Mouse (Mus musculus) kidney, embryonic 16.5 days (tissue): ENCODE data around the gene Arhgap25. TPM values are rescaled to one million over a fixed set of nuclear protein-coding genes. Genes with fewer than 3 reads are reported as not detected.

Experiments used
- ATAC-seq: fragments of 200-750 bp; cut with Nextera tagmentation; 2 replicates; pipeline ENCODE4 v1.8.0; 2017; ENCODE audit warnings: moderate TSS enrichment; ENCODE audit not compliant: low FRiP score, low TSS enrichment
- H3K27ac ChIP-seq: fragments of 300-500 bp; sonication (generic); 2 replicates; pipeline ENCODE4 v1.5.1; 2014; ENCODE audit warnings: low read length
- H3K27me3 ChIP-seq: fragments of 300-500 bp; sonication (generic); 2 replicates; pipeline ENCODE4 v1.6.1; 2014; ENCODE audit warnings: low read length, control low read depth, mixed read lengths; ENCODE audit not compliant: insufficient read depth
- H3K36me3 ChIP-seq: fragments of 300-500 bp; sonication (generic); 2 replicates; pipeline ENCODE4 v1.6.1; 2014; ENCODE audit warnings: low read length, control low read depth, mixed read lengths; ENCODE audit not compliant: insufficient read depth
- H3K4me1 ChIP-seq: fragments of 300-500 bp; sonication (generic); 2 replicates; pipeline ENCODE4 v1.6.1; 2014; ENCODE audit warnings: low read length, control low read depth, mixed read lengths; ENCODE audit not compliant: insufficient read depth
- H3K4me2 ChIP-seq: fragments of 300-500 bp; sonication (generic); replicated peaks from 2 replicates; pipeline ENCODE4 v1.6.1; 2014; ENCODE audit warnings: low read depth, low read length
- H3K4me3 ChIP-seq: fragments of 300-500 bp; sonication (generic); 2 replicates; pipeline ENCODE4 v1.5.1; 2014; ENCODE audit warnings: mild to moderate bottlenecking, low read length
- H3K9ac ChIP-seq: fragments of 300-500 bp; sonication (generic); replicated peaks from 2 replicates; pipeline ENCODE4 v1.6.1; 2014; ENCODE audit warnings: low read length
- H3K9me3 ChIP-seq: fragments of 300-500 bp; sonication (generic); 2 replicates; pipeline ENCODE4 v1.6.1; 2016; ENCODE audit warnings: low read length, control low read depth
- WGBS: fragments of 180-500 bp; shearing (Covaris S2); extraction: QIAGEN DNeasy Blood & Tissue Kit; methylation state at CpG from one replicate; pipeline ENCODE4 v1.1.7; 2014; 5-methylcytosine and 5-hydroxymethylcytosine counted together
- polyA plus RNA-seq: library from polyadenylated mRNA; unstranded; fragments of >200 nt; fragmentation: Nextera tagmentation; extraction: Ambion mirVana; gene quantifications from 2 replicates; pipeline ENCODE4 v1.2.1, GENCODE M21; 2015

Gene Arhgap25
- polyA plus RNA-seq, 1 experiment from 2014 or later: 6.3 TPM

GRCm38 (mm10) chr6:87436745-87437144 is 96.3 kb downstream of the Arhgap25 start:
- no peaks in the 10 kb centered on the region for H3K27me3 ChIP-seq
- no peaks in the 10 kb centered on the region for H3K4me1 ChIP-seq
- no peak overlapping the region for H3K4me3 ChIP-seq
- H3K4me2 ChIP-seq: no peak overlapping the region
- no peak overlapping the region for H3K9ac ChIP-seq
- no peak overlapping the region for H3K27ac ChIP-seq
- H3K9me3 ChIP-seq: no peaks in the 10 kb centered on the region
- H3K36me3 ChIP-seq: no peaks in the 10 kb centered on the region
- WGBS: 86% methylated on average over 8 of the region's 8 CpGs
- no peak for ATAC-seq

DNA sequence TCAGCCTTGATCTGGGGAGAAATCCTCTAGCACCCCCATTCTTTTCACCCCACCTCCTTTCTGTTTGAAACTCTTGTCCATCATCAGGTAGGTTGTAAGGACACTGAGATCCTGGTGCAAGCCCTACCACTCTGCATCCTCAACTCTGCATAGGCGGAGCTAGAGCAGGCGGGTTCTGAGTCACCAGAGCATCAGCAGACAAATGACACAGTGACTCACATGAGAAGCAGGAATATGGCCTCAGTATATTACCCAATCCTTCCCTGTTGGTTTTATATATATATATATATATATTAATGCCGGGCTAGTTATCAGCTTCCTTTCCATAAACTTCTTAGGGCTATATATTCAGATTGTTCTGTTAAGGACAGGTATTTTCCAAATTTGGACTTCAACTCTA is 97.3 kb downstream of the Arhgap25 start:
- H3K4me3 ChIP-seq: no peak overlapping the region
- H3K9me3 ChIP-seq: no peaks in the 10 kb centered on the region
- no peaks in the 10 kb centered on the region for H3K4me1 ChIP-seq
- no peak overlapping the region for H3K4me2 ChIP-seq
- no peaks in the 10 kb centered on the region for H3K27me3 ChIP-seq
- H3K36me3 ChIP-seq: no peaks in the 10 kb centered on the region
- WGBS: 85% methylated on average over 3 of the region's 3 CpGs
- H3K27ac ChIP-seq: no peak overlapping the region
- no peak overlapping the region for H3K9ac ChIP-seq
- ATAC-seq: no peak

DNA sequence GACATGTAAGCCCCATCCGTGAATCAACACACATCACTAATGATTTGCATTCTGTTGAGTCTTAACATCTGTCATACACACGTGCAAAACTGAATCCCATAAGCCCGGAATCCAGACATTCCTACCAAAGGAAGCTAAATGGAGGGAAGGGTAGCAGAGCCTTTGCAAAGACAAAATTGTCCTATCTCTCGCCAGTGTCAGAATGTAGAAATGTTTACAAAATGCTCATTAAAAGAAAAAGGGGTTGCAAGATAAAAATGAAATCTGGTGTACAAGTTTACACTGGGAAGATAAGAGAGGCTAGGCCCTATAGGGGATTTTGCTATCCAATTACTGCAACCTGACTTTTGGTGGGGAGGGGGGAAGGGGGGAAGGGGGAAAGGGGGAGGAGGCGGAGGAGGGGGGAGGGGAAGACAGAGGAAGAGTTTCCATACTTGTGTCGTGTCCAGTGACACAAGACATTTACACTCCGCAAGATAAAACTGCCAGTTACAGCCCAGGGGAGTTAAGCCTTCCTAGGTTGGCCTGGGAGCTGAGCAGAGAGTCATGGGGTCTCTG is 104.5 kb downstream of the Arhgap25 start, which contains the start of gene Bmp10:
Gene Bmp10, plus strand, starts transcription at position 508 of the 558 bp plus-strand sequence.
- WGBS: 60% methylated on average over 7 of the region's 7 CpGs
- Histone ChIP-seq H3K27ac (no peak within 1 kb of the TSS), H3K4me2 (no peak within 1 kb of the TSS), H3K4me1 (no peaks in the 10 kb centered on the region), H3K4me3 (no peak within 1 kb of the TSS), H3K27me3 (no peaks in the 10 kb centered on the region), H3K9ac (no peak within 1 kb of the TSS), H3K9me3 (no peaks in the 10 kb centered on the region), H3K36me3 (no peaks in the 10 kb centered on the region)
- ATAC-seq: no peak

DNA sequence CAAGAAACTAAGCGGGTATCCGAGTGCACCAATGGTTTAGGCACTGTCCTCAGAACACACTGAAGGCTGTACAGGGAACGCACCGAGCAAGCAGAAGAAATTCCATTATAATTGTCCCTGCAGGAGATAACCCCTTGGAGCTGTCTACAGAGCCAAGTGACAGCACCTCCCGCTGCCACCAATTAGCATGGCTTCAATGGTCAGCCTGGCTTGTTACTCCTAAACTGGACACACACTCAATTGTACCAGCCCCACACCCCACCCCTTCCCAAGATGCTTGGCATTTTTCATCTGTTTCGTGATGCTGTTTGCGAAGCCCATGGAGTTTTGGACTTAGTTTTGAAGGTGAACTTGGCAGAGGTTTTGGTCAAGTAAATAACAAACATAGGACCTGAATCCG is 105.4 kb downstream of the Arhgap25 start:
- Histone ChIP-seq H3K27ac (no peak overlapping the region), H3K9me3 (no peaks in the 10 kb centered on the region), H3K4me3 (no peak overlapping the region), H3K27me3 (no peaks in the 10 kb centered on the region), H3K4me1 (no peaks in the 10 kb centered on the region), H3K36me3 (no peaks in the 10 kb centered on the region), H3K9ac (no peak overlapping the region), H3K4me2 (no peak overlapping the region)
- WGBS: 87% methylated on average over 8 of the region's 8 CpGs
- ATAC-seq: no peak

DNA sequence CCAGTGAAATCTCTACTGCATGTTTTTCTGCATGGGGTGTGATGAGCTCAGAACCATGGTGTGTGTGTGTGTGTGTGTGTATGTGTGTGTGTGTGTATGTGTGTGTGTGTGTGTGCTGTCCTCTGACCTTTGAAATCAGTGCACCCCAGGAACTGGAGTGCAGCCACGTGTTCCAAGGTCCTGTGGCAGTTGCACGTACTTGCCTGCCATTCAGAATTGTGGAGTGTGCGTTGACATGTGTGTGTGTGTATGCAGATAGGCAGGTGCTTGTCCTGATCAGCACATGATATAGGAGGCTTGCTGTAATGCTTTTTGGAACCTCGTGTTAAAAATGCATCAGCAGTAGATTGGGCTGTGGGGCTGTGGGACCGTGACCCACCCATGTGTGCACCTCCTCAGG is 106.1 kb downstream of the Arhgap25 start:
- no peaks in the 10 kb centered on the region for H3K36me3 ChIP-seq
- no peak overlapping the region for H3K4me2 ChIP-seq
- H3K9me3 ChIP-seq: no peaks in the 10 kb centered on the region
- H3K4me3 ChIP-seq: no peak overlapping the region
- ATAC-seq: no peak
- no peak overlapping the region for H3K27ac ChIP-seq
- 67% methylated on average over 5 of the region's 5 CpGs for WGBS
- no peak overlapping the region for H3K9ac ChIP-seq
- H3K27me3 ChIP-seq: no peaks in the 10 kb centered on the region
- H3K4me1 ChIP-seq: no peaks in the 10 kb centered on the region

DNA sequence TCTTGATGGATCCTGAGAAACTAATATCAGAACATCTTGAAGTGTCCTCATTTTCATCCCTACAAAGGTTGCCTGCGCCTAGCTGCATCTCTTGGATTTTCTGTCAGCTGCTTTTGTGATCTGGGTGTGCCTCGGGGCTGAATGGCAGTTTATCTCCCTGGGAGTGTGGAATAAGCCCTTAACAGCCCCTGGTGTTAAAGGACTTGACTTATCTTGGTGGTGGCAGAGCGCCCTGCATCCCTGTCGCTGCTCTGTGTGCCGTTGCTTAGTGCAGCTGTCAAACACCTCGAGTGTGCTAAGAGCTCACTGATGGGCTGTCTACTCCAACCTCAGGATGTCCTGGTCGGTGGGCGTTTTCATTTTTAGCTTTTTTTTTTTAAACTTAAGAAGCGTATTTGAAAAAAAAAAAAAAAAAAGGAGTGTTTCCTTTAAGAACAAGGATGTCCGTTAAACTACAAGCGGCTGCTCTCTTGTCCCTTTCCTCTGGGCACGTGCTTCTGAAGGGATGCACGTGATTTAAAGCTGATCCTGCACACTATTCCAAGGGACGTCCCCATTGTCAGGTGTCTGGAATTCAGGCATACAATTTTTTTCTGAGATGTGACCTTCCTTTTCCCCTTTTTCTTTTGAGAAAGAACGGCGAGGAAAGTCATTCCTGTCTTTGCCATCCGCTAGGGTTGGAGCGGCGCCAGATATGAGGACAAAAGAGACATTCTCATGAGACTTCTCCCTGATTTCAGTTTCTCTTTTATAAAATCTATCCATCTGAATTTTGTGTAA is 108.8 kb downstream of the Arhgap25 start:
- no peak overlapping the region for H3K27ac ChIP-seq
- 0 out of 2 replicates have a peak overlapping the region, but pooled peaks have one; percentile 18 for H3K4me2 ChIP-seq
- no peaks in the 10 kb centered on the region for H3K4me1 ChIP-seq
- H3K4me3 ChIP-seq: no peak overlapping the region
- H3K9ac ChIP-seq: no peak overlapping the region; the same call in 1 of the 2 replicates
- no peaks in the 10 kb centered on the region for H3K27me3 ChIP-seq
- no peaks in the 10 kb centered on the region for H3K9me3 ChIP-seq
- no peaks in the 10 kb centered on the region for H3K36me3 ChIP-seq
- ATAC-seq: no peak
- 58% methylated on average over 19 of the region's 19 CpGs for WGBS

DNA sequence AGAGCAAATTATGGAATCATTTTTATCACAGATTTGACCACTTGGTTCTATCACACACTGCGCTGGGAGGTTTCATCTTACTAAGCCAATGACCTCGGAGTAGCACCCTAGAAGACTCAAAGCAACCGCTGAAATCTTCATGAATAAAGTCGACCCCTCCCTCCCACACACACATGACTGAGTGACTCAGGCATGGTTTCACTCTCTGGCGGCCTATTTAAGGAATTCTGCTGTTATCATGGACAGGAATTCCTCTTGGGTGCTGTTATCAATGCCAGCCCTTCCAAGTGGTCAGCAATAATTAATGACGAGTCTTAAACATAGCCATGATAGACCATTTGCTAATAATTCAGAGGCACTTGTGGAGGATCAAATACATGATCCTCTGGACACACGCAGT is 110.8 kb downstream of the Arhgap25 start:
- ATAC-seq: no peak
- no peak overlapping the region for H3K27ac ChIP-seq
- 65% methylated on average over 7 of the region's 7 CpGs for WGBS
- H3K4me1 ChIP-seq: no peaks in the 10 kb centered on the region
- no peak overlapping the region for H3K9ac ChIP-seq
- no peaks in the 10 kb centered on the region for H3K9me3 ChIP-seq
- no peak overlapping the region for H3K4me2 ChIP-seq
- H3K36me3 ChIP-seq: no peaks in the 10 kb centered on the region
- no peaks in the 10 kb centered on the region for H3K27me3 ChIP-seq
- no peak overlapping the region for H3K4me3 ChIP-seq

DNA sequence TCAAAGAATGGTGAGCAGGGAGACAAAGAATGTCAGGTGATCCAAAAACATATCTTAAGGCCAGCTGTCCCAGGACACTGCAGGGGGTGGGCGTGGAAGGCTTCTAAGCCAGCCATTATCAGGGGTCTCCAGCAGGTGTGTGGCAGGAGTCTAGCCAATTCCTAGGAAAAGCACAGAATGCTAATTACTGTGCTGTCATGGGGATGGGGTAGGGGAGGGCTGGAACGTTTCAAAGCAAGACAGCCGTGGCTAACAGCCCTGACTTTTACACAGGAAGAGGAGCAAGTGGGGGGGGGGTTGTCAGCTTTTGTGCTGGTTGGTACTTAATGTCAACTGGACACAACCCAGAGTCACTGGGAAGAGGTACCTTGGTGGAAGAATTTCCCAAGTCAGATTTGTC is 121.0 kb downstream of the Arhgap25 start:
- H3K36me3 ChIP-seq: no peaks in the 10 kb centered on the region
- H3K27ac ChIP-seq: no peak overlapping the region
- 29% methylated on average over 3 of the region's 3 CpGs for WGBS
- no peak overlapping the region for H3K9ac ChIP-seq
- no peak overlapping the region for H3K4me2 ChIP-seq
- no peaks in the 10 kb centered on the region for H3K9me3 ChIP-seq
- no peak overlapping the region for H3K4me3 ChIP-seq
- ATAC-seq: no peak
- no peaks in the 10 kb centered on the region for H3K4me1 ChIP-seq
- no peaks in the 10 kb centered on the region for H3K27me3 ChIP-seq
